Mouse (Mus musculus) kidney, adult 2 months (tissue): ENCODE measurements around the gene Ptprg.

Experiments used
- CTCF ChIP-seq: fragments of 200-500 bp; conservative IDR thresholded peaks from 2 replicates; pipeline ENCODE4 v1.5.1; 2011; ENCODE audit warnings: low read depth, mild to moderate bottlenecking, control low read depth, low read length, moderate library complexity, mixed read lengths; ENCODE audit not compliant: insufficient read depth, insufficient read length
- POLR2A ChIP-seq: fragments of 200-500 bp; IDR thresholded peaks from one replicate; pipeline ENCODE4 v1.6.1; 2011; ENCODE audit warnings: low read depth, low read length, control low read depth

GRCm38 (mm10) chr14:11837714-11838113 lies 284.4 kb downstream of the Ptprg start:
- TF ChIP-seq POLR2A (no peak), CTCF (no peak)
